Mouse (Mus musculus) CH12.LX (cell line): ENCODE results near the gene Lzts2.

Experiments
- CTCF ChIP-seq, 2 experiments: IDR thresholded peaks in 1 of 2; conservative IDR thresholded peaks in 1 of 2; 2 replicates each; pipeline ENCODE4 v1.5.1; 2011 to 2012; ENCODE audit warnings: low read depth in 2 of 2, low read length in 2 of 2, improper control_type of control experiment in 1 of 2, inconsistent platforms in 1 of 2, mild to moderate bottlenecking in 1 of 2, moderate library complexity in 1 of 2
- ELF1 ChIP-seq: IDR thresholded peaks from 2 replicates; pipeline ENCODE4 v1.6.1; 2014; ENCODE audit warnings: low read depth, mild to moderate bottlenecking, inconsistent platforms, low read length, improper control_type of control experiment
- EP300 ChIP-seq: IDR thresholded peaks from 2 replicates; pipeline ENCODE4 v1.6.1; 2011; ENCODE audit warnings: low read length, improper control_type of control experiment
- HCFC1 ChIP-seq: IDR thresholded peaks from 2 replicates; pipeline ENCODE4 v1.6.1; 2012; ENCODE audit warnings: low read depth, mild to moderate bottlenecking, inconsistent platforms, low read length, improper control_type of control experiment
- MAFK ChIP-seq: IDR thresholded peaks from 2 replicates; pipeline ENCODE4 v1.6.1; 2011; ENCODE audit warnings: low read length, improper control_type of control experiment; ENCODE audit not compliant: insufficient replicate concordance
- MAX ChIP-seq: IDR thresholded peaks from 2 replicates; pipeline ENCODE4 v1.6.1; 2011; ENCODE audit warnings: low read length, improper control_type of control experiment
- MXI1 ChIP-seq: IDR thresholded peaks from 2 replicates; pipeline ENCODE4 v1.6.1; 2011; ENCODE audit warnings: mild to moderate bottlenecking, low read depth, low read length, improper control_type of control experiment
- POLR2A ChIP-seq: IDR thresholded peaks from 2 replicates; pipeline ENCODE4 v1.6.1; 2011; ENCODE audit warnings: low read depth, mild to moderate bottlenecking, improper control_type of control experiment, low read length
- RCOR1 ChIP-seq: conservative IDR thresholded peaks from 2 replicates; pipeline ENCODE4 v1.6.1; 2012; ENCODE audit warnings: low read depth, mild to moderate bottlenecking, inconsistent platforms, low read length, improper control_type of control experiment
- SIN3A ChIP-seq: IDR thresholded peaks from 2 replicates; pipeline ENCODE4 v1.6.1; 2012; ENCODE audit warnings: low read length, improper control_type of control experiment, inconsistent platforms
- TBP ChIP-seq: conservative IDR thresholded peaks from 2 replicates; pipeline ENCODE4 v1.6.1; 2011; ENCODE audit warnings: low read depth, low read length, improper control_type of control experiment
- USF1 ChIP-seq: IDR thresholded peaks from 2 replicates; pipeline ENCODE4 v1.6.1; 2014; ENCODE audit warnings: low read depth, mild to moderate bottlenecking, inconsistent platforms, low read length, improper control_type of control experiment
- ZC3H11A ChIP-seq: IDR thresholded peaks from 2 replicates; pipeline ENCODE4 v1.6.1; 2012; ENCODE audit warnings: low read depth, mild to moderate bottlenecking, inconsistent platforms, low read length, improper control_type of control experiment

DNA sequence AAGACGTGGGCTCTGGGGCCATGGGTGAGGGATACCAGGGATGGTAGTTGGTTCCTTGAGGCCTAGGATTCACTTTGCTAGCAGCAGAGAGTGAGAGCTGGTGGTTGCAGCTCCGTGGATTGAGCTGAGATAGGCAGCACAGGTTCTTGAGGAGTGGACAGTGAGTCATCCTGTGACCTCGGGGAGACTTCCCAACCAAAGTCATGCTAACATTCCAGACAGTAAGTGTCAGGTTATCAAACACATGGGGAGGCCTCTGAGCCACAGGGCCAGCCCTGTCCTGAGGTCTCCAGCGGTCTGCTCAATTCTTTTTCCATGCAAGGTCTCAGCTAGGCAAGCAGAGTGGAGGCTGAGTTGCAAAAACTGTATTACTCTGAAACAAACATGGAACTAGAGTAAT lies 3.6 kb upstream of the Lzts2 start:
- no peak for TF ChIP-seq ELF1
- TF ChIP-seq SIN3A, result no peak
- no peak for TF ChIP-seq ZC3H11A
- no peak for TF ChIP-seq POLR2A
- no peak for TF ChIP-seq MXI1
- TF ChIP-seq EP300, result no peak
- TF ChIP-seq CTCF (conservative IDR thresholded peaks at IDR 0.05 in 1 of 2, IDR thresholded peaks at IDR 0.05 in 1 of 2; ENCODE audit: low read depth in 2 of 2, low read length in 2 of 2), result no peak
- no peak for TF ChIP-seq USF1
- TF ChIP-seq HCFC1, result no peak
- TF ChIP-seq MAFK, result no peak
- TF ChIP-seq MAX, result no peak
- no peak for TF ChIP-seq RCOR1
- no peak for TF ChIP-seq TBP
